Mouse (Mus musculus) heart, postnatal 14 days (tissue): Measurements from ENCODE around the gene Mfsd12. TPM values are rescaled to one million over a fixed set of nuclear protein-coding genes. Genes with fewer than 3 reads are reported as not detected.

Experiments
- DNase-seq, 2 experiments: peaks; one replicate each; pipeline ENCODE4 v3.0.0; 2021 to 2022
- intact Hi-C: fragments of 180-260 bp; cut with DNase I; formaldehyde crosslinking; loops from one replicate; pipeline ENCODE4 v1.15.1; 2025
- long read RNA-seq, 2 experiments: library from polyadenylated mRNA; stranded (forward); transcript quantifications; one replicate each; pipeline ENCODE4 v2.0.0; 2021
- total RNA-seq, 2 experiments: library from RNA; stranded (reverse); gene quantifications; 2 replicates each; pipeline ENCODE4 v1.2.3; 2021

Gene Mfsd12
- total RNA-seq, result 10 to 100 TPM; 11.7 to 14.3 TPM
- long read RNA-seq, experiment 1, transcript Mfsd12-201 (10 exons, 3,971 nt), result major isoform, 9 of 14 reads
- long read RNA-seq, experiment 1, partial matches to known transcripts, result 0 of 14 reads
- long read RNA-seq, experiment 1, other reads (novel, unspliced or antisense), result 5 of 14 reads
- long read RNA-seq, experiment 2, transcript Mfsd12-201 (10 exons, 3,971 nt), result major isoform, 11 of 23 reads
- long read RNA-seq, experiment 2, partial matches to known transcripts, result 0 of 23 reads
- long read RNA-seq, experiment 2, other reads (novel, unspliced or antisense), result 12 of 23 reads

GRCm38 (mm10) chr10:81356991-81357844, at the start of gene Mfsd12:
Gene Mfsd12 (plus strand): TSS chr10:81357491.
- intact Hi-C loops, result no loop called here
- peak; percentile 96 for DNase-seq

DNA sequence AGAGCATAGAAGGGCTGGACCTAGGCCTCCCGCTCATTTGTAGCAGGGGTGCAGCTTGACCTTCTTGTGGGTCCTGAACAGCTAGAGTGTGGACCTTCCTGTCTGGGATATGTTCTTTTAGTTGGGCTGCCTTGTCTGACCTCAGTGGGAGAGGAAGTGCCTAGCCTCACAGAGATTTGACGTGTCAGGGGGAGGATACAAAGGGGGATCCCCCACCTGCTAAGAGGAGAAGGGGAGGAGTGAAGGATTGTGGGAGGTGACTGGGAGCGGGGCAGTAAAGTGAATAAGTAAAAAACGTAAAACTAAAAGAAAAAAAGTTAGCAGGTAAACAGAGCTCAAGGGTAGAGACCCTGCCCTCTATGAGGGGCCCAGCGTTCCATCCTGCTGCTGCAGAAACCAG, 47.7 kb upstream of the Mfsd12 start:
- DNase-seq, result no peak
- intact Hi-C loops, result no loop called here

- intact Hi-C loops, result no loop called here
These were observed 43.7 kb upstream of the Mfsd12 start for GRCm38 (mm10) chr10:81313581-81313980.

DNA sequence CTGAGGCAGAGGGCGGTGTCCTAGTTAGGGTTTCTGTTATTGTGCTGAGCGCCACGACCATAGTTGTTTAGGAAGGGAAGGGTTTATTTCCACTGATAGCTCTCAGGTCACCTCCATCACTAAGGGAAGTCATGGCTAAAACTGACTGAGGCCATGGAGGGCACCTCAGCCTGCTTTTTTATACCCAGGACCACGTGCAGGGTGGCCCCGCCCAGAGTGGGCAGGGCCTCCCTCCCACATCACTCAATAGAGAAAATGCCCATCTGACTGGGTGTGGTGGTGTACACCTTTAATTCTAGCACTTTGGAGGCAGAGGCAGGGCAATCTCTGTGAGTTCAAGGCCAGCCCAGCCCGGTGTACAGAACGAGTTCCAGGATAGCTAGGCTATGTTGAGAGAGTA, 43.1 kb upstream of the Mfsd12 start:
- intact Hi-C loops, result no loop called here
- no peak for DNase-seq

More at GRCm38 (mm10) chr10:81313581-81313980, 43.7 kb upstream of the Mfsd12 start:
- no peak for DNase-seq

DNA sequence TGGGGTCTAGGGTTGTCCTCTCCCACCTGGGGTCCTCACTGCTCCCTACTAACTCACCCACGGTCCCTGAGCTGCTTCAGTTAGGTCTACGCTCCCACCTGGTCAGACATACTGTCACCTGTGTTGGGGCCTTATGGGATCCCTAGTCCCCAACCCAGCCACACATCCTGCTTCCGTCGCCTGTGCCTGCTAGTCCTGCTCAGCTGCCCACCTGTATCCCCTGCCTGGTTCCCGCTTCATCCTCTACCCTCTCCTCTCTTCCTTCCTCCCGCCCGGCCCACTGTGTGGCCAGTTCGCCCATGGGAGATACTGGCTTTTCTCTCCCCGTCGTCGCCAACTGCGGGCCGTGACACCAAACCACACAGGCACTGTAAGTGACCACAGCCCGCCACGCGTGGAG, 41.7 kb upstream of the Mfsd12 start:
- no peak for DNase-seq
- intact Hi-C loops, result no loop called here

DNA sequence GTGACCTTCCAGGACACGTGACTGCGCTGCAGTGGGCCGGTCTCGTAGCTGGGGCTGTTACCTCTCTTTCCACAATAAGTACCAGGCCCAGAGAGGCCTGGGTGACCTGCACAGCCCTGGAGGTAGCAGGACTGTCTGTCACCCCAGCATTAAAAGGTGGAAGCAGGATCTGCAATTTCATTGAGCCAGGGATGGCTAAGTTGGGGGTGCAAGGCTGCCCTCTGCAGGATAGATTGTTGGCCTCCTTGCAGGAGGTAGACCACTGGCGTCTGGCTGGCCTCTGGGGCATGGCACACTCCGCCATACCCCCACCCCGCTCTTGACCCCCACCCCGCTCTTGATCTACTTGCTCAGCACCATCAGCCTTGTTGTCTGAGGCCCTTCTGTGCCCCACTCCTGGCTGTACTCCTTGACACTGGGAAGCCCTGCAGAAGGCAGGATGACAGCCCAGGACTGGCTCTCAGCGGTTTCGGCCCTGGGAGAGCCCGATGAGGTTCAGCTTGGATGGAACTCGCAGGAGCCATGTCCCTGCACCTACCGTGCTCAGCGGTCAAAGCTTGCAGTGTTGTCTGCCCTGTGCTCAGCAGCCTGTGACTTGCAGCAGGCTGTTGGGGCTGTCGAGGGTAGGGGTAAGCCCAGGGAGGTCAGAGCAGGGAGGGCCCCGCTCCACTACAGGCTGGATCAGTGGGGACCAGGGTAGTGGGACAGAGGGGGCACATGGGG, 40.8 kb upstream of the Mfsd12 start:
- intact Hi-C loops, result no loop called here

DNA sequence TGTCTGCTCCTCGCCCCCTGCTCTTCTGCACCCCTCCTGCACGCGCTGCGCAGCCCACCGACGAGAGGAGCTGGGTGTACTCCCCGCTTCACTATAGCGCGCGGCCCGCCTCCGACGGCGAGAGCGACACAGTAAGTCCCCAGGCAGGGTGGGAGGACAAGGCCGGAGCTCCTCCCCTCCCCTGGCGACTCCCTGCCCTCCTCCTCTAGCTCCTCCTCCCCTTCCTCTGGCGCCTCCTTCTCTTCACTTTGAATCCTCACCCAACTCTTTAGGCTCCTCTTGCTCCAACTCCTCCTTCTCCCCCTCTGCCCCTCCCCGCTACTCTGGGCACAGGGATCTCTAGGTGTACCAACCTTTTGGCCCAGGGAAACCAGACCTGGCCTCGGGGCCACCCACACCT, 40.0 kb upstream of the Mfsd12 start:
- intact Hi-C loops, result no loop called here
- DNase-seq, result no peak

More for the DNA sequence above, 40.8 kb upstream of the Mfsd12 start:
- peak in 1 of 2 experiments; percentile 49 for DNase-seq

DNA sequence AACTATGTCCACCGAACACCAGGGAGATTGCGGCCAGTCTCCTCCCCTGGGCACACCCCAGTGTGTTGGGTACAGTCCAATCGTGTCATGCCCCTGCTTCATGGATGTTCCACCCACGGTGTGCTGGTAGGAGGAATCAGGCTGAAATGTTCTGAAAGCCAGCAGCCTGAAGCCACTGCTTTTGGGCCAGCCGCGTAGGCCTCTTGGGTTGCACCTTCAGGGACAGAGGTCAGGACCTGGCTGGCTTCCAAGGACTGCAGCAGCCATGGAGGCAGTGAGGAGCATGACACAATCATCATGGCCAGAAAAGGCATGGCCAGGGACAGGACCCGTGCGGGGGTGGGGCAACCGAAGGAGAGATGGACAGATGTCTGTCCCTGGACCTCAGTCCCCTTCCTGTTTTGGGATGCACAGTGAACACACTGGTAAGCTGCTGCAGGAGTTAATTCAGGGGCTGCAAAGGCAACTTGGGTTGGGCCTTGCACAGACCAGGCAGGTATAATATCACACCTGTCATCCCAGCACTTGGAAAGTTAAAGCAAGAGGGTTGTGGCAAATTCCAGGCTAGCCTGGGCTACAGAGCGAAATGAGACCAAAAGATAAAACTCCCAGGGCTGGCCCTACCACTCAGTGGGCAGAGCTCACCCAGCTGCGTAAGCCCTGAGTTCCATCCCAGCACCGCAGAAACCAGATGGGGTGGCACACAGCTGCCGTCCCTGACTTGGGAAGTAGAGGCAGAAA, 38.5 kb upstream of the Mfsd12 start:
- intact Hi-C loops, result no loop called here
- DNase-seq, result no peak

GRCm38 (mm10) chr10:81319330-81319699, 38.0 kb upstream of the Mfsd12 start:
- intact Hi-C loops, result no loop called here
- DNase-seq, result peak in 1 of 2 experiments; percentile 40

DNA sequence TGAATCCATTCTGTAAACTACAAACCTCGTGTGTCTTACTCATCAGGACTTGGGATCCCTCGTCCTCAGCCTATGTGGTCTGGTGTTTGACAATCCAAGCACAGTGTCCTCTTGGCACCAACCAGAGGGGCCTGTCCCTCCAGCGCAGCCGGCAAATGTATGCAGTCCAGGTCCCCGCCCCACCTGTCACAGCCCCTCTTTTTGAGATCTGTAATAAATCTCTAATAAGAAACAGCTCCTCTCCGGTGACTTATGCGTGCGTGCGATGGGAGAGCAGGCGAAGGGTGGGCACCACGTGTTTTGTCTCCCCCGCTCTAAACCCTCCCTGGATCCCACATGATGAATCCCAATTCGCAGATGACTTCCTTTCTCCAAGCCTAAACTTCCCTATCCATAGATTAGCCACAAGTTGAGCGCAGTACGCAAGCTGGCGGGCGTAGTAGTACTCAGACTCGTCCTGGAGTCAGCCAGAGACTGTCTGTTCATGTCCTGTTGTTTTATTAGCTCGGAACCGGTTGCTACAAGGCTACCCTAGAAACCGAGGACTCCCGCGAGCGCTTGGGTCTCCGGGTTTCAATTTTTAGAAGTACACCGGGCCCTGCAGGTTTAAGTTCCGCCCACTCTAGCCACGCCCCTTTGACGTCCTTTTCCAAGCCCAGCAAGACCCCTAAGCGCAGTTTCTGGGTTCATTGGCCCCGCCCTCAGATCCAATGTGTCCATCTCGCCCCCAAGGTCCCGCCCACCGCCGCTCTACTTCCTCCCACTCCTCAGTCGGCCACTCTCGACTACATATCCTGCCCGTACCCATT, 37.3 kb upstream of the Mfsd12 start:
- DNase-seq, result peak; percentile 93 to 94
- intact Hi-C loops, result no loop called here

- intact Hi-C loops, result no loop called here
- DNase-seq, result peak; percentile 99
These were observed 36.5 kb upstream of the Mfsd12 start, which contains the start of gene Cactin for GRCm38 (mm10) chr10:81320550-81321347. Gene Cactin (plus strand): TSS chr10:81321103.

GRCm38 (mm10) chr10:81321436-81321835, 35.9 kb upstream of the Mfsd12 start:
- intact Hi-C loops, result no loop called here

GRCm38 (mm10) chr10:81322444-81322843, 34.8 kb upstream of the Mfsd12 start:
- DNase-seq, result no peak
- intact Hi-C loops, result loop anchor here (2.0 kb wide), 1 partner anchor 18 kb away; no protein-coding TSS in a partner anchor

More at GRCm38 (mm10) chr10:81321436-81321835, 35.9 kb upstream of the Mfsd12 start:
- DNase-seq, result no peak

DNA sequence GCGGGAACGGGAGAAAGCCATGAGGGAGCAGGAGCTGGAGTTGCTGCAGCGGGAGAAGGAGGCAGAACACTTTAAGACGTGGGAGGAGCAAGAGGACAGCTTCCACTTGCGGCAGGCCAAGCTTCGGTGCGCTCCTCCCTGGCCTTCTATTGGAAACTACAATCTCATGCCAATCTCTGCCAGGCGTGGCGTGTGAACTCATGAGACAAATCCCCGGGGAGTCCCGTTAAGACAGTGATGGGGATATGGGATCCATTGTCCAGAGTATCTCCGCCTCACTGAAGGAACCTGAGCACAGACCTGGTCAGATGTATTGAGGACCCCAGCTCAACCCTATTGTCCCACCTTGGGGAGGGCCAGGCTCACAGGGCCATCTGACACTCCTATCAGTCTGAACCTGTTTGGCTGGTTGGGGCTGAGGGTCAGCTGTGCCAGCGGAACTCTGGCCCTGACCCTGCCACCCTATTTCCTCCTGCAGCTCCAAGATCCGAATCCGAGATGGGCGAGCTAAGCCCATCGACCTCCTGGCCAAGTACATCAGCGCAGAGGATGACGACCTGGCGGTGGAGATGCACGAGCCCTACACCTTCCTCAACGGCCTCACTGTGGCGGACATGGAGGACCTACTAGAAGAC, 34.0 kb upstream of the Mfsd12 start:
- intact Hi-C loops, result loop anchor here (2.0 kb wide), 1 partner anchor 18 kb away; no protein-coding TSS in a partner anchor
- no peak for DNase-seq

GRCm38 (mm10) chr10:81323791-81324530, 33.3 kb upstream of the Mfsd12 start:
- DNase-seq, result no peak
- intact Hi-C loops, result loop anchor here (2.0 kb wide), 1 partner anchor 17 kb away; no protein-coding TSS in a partner anchor

DNA sequence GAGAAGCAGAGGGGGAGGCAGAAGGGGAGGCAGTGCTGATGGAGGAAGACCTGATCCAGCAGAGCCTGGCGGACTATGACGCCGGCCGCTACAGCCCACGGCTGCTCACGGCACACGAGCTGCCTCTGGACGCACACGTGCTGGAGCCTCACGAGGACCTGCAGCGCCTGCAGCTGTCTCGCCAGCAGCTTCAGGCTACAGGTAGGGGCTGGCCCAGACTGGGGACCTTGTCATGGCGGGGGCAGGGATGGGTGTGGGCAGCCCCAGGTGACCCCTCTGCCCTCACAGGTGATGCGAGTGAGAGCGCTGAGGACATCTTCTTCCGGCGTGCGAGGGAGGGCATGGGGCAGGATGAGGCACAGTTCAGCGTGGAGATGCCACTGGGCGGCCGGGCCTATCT, 32.1 kb upstream of the Mfsd12 start:
- DNase-seq, result no peak
- intact Hi-C loops, result no loop called here

DNA sequence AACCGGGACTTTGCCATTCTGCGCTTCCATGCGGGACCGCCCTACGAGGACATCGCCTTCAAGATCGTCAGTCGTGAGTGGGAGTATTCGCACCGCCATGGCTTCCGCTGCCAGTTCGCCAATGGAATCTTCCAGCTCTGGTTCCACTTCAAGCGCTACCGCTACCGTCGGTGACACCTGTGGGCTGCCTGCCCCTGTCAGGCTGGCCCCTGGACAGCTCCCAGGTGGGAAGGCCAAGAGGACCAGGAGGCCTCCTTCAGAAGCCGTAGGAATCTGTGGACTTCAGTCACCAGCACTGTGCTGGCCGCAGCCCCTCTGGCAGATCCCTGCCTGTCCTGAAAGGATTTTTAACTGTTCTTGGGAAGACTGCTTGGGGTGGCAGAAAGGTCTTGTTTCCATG, 31.5 kb upstream of the Mfsd12 start:
- intact Hi-C loops, result no loop called here
- DNase-seq, result no peak
